27 mouse cellular contexts compared by ENCODE assay signal in genomic region chr5:43980397-43980796, GRCm38 (mm10). TPM values are rescaled to one million over a fixed set of nuclear protein-coding genes. Genes with fewer than 3 reads are reported as not detected.
DNase-seq lines count a peak whose midpoint lies in the region; ATAC-seq and TF ChIP-seq lines count a peak whose summit lies in the region.
"Had no signal": no experiment of that assay in that cellular context is flagged by ENCODE, and none has a peak within 500 bp of the region (broad histone marks: within the 10 kb centered on the region; RNA-seq: fewer than 3 reads in every experiment).

No protein-coding gene starts in this region.

- 55% methylated on average over 2 of the region's 2 CpGs for WGBS in intestine, embryonic 15.5 days
- 60% methylated on average over 2 of the region's 2 CpGs for WGBS in stomach, embryonic 15.5 days
- WGBS in hindbrain, embryonic 14.5 days, result 90% methylated on average over 2 of the region's 2 CpGs

- peaks cover 17% of the 10 kb centered on the region for H3K36me3 ChIP-seq in E14TG2a.4 (ENCODE audit: insufficient read depth, low read length)
- no peaks in the 10 kb centered on the region for H3K36me3 ChIP-seq in intestine, embryonic 15.5 days
- H3K36me3 ChIP-seq in stomach, embryonic 15.5 days, result no peaks in the 10 kb centered on the region
- no peaks in the 10 kb centered on the region for H3K36me3 ChIP-seq in hindbrain, embryonic 14.5 days (replicated peaks; ENCODE audit: control insufficient read depth, insufficient read depth)
- H3K36me3 ChIP-seq: embryonic facial prominence, embryonic 12.5 days; forebrain, embryonic 12.5 days; forebrain, embryonic 15.5 days; heart, embryonic 12.5 days; heart, embryonic 15.5 days; hindbrain, embryonic 15.5 days had no signal

- 0 out of 2 replicates have a peak, but pooled peaks cover 3% of the 10 kb centered on the region for H3K27me3 ChIP-seq in E14TG2a.4 (ENCODE audit: insufficient read depth, low read length)
- no peaks in the 10 kb centered on the region for H3K27me3 ChIP-seq in intestine, embryonic 15.5 days (replicated peaks)
- H3K27me3 ChIP-seq in stomach, embryonic 15.5 days (replicated peaks), result no peaks in the 10 kb centered on the region
- H3K27me3 ChIP-seq in hindbrain, embryonic 14.5 days (ENCODE audit: control insufficient read depth, insufficient read depth, low read length), result no peaks in the 10 kb centered on the region
- H3K27me3 ChIP-seq: embryonic facial prominence, embryonic 12.5 days; forebrain, embryonic 12.5 days; forebrain, embryonic 15.5 days; heart, embryonic 12.5 days; heart, embryonic 15.5 days; hindbrain, embryonic 15.5 days had no signal

- TF ChIP-seq CTCF in E14TG2a.4 (conservative IDR thresholded peaks at IDR 0.05; ENCODE audit: low read length), result no peak

- 0 out of 2 replicates have a peak, but pooled peaks cover 5% of the 10 kb centered on the region for H3K9me3 ChIP-seq in E14TG2a.4 (ENCODE audit: low read length)
- H3K9me3 ChIP-seq in intestine, embryonic 15.5 days, result no peaks in the 10 kb centered on the region
- H3K9me3 ChIP-seq in stomach, embryonic 15.5 days, result no peaks in the 10 kb centered on the region
- H3K9me3 ChIP-seq in hindbrain, embryonic 14.5 days (ENCODE audit: control insufficient read depth, low read length), result no peaks in the 10 kb centered on the region
- H3K9me3 ChIP-seq: embryonic facial prominence, embryonic 12.5 days; forebrain, embryonic 12.5 days; forebrain, embryonic 15.5 days; heart, embryonic 12.5 days; heart, embryonic 15.5 days; hindbrain, embryonic 15.5 days had no signal

- intact Hi-C loops in heart, postnatal 14 days (cut with DNase I), result no loop called here

- no peak overlapping the region for H3K9ac ChIP-seq in intestine, embryonic 15.5 days
- no peak overlapping the region for H3K9ac ChIP-seq in stomach, embryonic 15.5 days
- no peak overlapping the region for H3K9ac ChIP-seq in hindbrain, embryonic 14.5 days
- H3K9ac ChIP-seq: embryonic facial prominence, embryonic 12.5 days; forebrain, embryonic 12.5 days; forebrain, embryonic 15.5 days; heart, embryonic 12.5 days; heart, embryonic 15.5 days; hindbrain, embryonic 15.5 days had no signal

- ATAC-seq in intestine, embryonic 15.5 days, result peak; percentile 77
- no peak for ATAC-seq in stomach, embryonic 15.5 days (ENCODE audit: insufficient read depth, low FRiP score, low read depth)
- ATAC-seq in hindbrain, embryonic 14.5 days (ENCODE audit: low FRiP score), result no peak
- ATAC-seq: activated CD4-positive, CD25-positive, alpha-beta regulatory T cell, adult 4 months; CD4-positive, CD25-positive, alpha-beta regulatory T cell, adult 4 months; forebrain, embryonic 15.5 days had no signal

- H3K4me2 ChIP-seq in intestine, embryonic 15.5 days (replicated peaks), result peak overlapping the region; percentile 38
- peak overlapping the region; percentile 10; the same call in 1 of the 2 replicates for H3K4me2 ChIP-seq in stomach, embryonic 15.5 days
- no peak overlapping the region for H3K4me2 ChIP-seq in hindbrain, embryonic 14.5 days (replicated peaks)
- H3K4me2 ChIP-seq: embryonic facial prominence, embryonic 12.5 days; forebrain, embryonic 12.5 days; forebrain, embryonic 15.5 days; heart, embryonic 12.5 days; heart, embryonic 15.5 days; hindbrain, embryonic 15.5 days had no signal

- DNase-seq in heart, adult 11 months, result peak; percentile 66
- DNase-seq in heart, postnatal 14 days, result no peak
- no peak for DNase-seq in hindbrain, embryonic 14.5 days (ENCODE audit: low spot score)
- DNase-seq in testis, postnatal 10 days (ENCODE audit: low spot score), result no peak
- DNase-seq in adrenal gland, postnatal 4 days (ENCODE audit: low spot score in 2 of 2), result no peak
- DNase-seq: adrenal gland, adult 8-10 months; adrenal gland, postnatal 25 days; cerebellum, adult 18-20 months; cerebellum, adult 9-10 months; cerebellum, postnatal 14 days; gastrocnemius, postnatal 10 days; heart, adult 18-20 months; heart, postnatal 10 days; heart, postnatal 4 days had no signal

- peaks cover 57% of the 10 kb centered on the region for H3K4me1 ChIP-seq in E14TG2a.4 (replicated peaks; ENCODE audit: low read depth, low read length)
- 0 out of 2 replicates have a peak, but pooled peaks cover 2% of the 10 kb centered on the region for H3K4me1 ChIP-seq in intestine, embryonic 15.5 days (replicated peaks)
- H3K4me1 ChIP-seq in stomach, embryonic 15.5 days, result peaks cover 3% of the 10 kb centered on the region; the same call in 1 of the 2 replicates
- H3K4me1 ChIP-seq in hindbrain, embryonic 14.5 days (replicated peaks; ENCODE audit: control insufficient read depth, insufficient read depth, low read length), result no peaks in the 10 kb centered on the region
- H3K4me1 ChIP-seq: embryonic facial prominence, embryonic 12.5 days; forebrain, embryonic 12.5 days; forebrain, embryonic 15.5 days; heart, embryonic 12.5 days; heart, embryonic 15.5 days; hindbrain, embryonic 15.5 days had no signal

- peak overlapping the region; percentile 64; the same call in 1 of the 2 replicates for H3K4me3 ChIP-seq in E14TG2a.4 (replicated peaks; ENCODE audit: low read length)
- H3K4me3 ChIP-seq in intestine, embryonic 15.5 days (replicated peaks), result no peak overlapping the region
- no peak overlapping the region for H3K4me3 ChIP-seq in stomach, embryonic 15.5 days (replicated peaks)
- H3K4me3 ChIP-seq in hindbrain, embryonic 14.5 days (replicated peaks; ENCODE audit: low read length), result no peak overlapping the region
- H3K4me3 ChIP-seq: embryonic facial prominence, embryonic 12.5 days; erythroblast, embryonic 14.5 days; forebrain, embryonic 12.5 days; forebrain, embryonic 15.5 days; heart, embryonic 12.5 days; heart, embryonic 15.5 days; hindbrain, embryonic 15.5 days had no signal

- no peak overlapping the region for H3K27ac ChIP-seq in intestine, embryonic 15.5 days
- H3K27ac ChIP-seq in stomach, embryonic 15.5 days, result no peak overlapping the region
- H3K27ac ChIP-seq in hindbrain, embryonic 14.5 days, result no peak overlapping the region
- H3K27ac ChIP-seq: embryonic facial prominence, embryonic 12.5 days; forebrain, embryonic 12.5 days; forebrain, embryonic 15.5 days; heart, embryonic 15.5 days; hindbrain, embryonic 15.5 days had no signal

RNA-seq across cellular contexts. Expression of gene Fgfbp1, which starts 1.2 kb away (rescaled TPM):
- total RNA-seq in heart, postnatal 14 days (2021), result under 1 TPM; 0.32 to 0.41 TPM
- 82.5 and 96.9 TPM in 2 replicates for polyA plus RNA-seq in intestine, embryonic 15.5 days (2015; fragmentation: Nextera tagmentation; extraction: Ambion mirVana)
- polyA plus RNA-seq in stomach, embryonic 15.5 days (2015; fragmentation: Nextera tagmentation; extraction: Ambion mirVana), result 45.5 and 69.6 TPM in 2 replicates
- polyA plus RNA-seq in hindbrain, embryonic 14.5 days (2014; fragmentation: Nextera tagmentation; extraction: Ambion mirVana), result 5.5 and 5.8 TPM in 2 replicates
- total RNA-seq in adrenal gland, postnatal 4 days (2021), result under 1 TPM in 1 of 2 experiments, not detected in 1; 0.56 TPM
- total RNA-seq: adrenal gland, adult 8-10 months; adrenal gland, postnatal 25 days; gastrocnemius, postnatal 10 days; gastrocnemius, postnatal 4 days had no signal
- polyA plus RNA-seq: activated CD4-positive, CD25-positive, alpha-beta regulatory T cell, adult 4 months; CD4-positive, CD25-positive, alpha-beta regulatory T cell, adult 4 months; erythroblast, embryonic 14.5 days; heart, embryonic 12.5 days had no signal
